Mouse (Mus musculus) bone marrow macrophage, adult 2 months (primary cell): ENCODE measurements at regions not wholly inside any gene's neighbourhood (a gene's known extent, or its start where the extent isn't known, plus 50 kb on each side); places are given as distances from the start of the nearest gene placed in this dataset.

Experiments
- CTCF ChIP-seq: IDR thresholded peaks from 2 replicates; pipeline ENCODE4 v1.5.1; 2012; ENCODE audit warnings: low read depth, mild to moderate bottlenecking, low read length, moderate library complexity
- POLR2A ChIP-seq: IDR thresholded peaks from 2 replicates; pipeline ENCODE4 v1.6.1; 2012; ENCODE audit warnings: mild to moderate bottlenecking, low read depth, low read length, borderline replicate concordance

- TF ChIP-seq POLR2A: no peak
- no peak for TF ChIP-seq CTCF
These were observed 109.4 kb upstream of the Tusc1 start for GRCm38 (mm10) chr4:93444666-93445065.
